Mouse (Mus musculus): ENCODE results near the gene Olfr403. TPM values are rescaled to one million over a fixed set of nuclear protein-coding genes. Genes with fewer than 3 reads are reported as not detected.

Gene Olfr403
- total and polyA plus RNA-seq, 3 experiments: 0.55 TPM; not detected in 2

GRCm38 (mm10) chr11:74183745-74184144 lies 2.3 kb upstream of the Olfr403 start:
- ATAC-seq (ENCODE audit: extremely low read depth, insufficient number of reproducible peaks, low FRiP score, poor library complexity, severe bottlenecking): no peak
- Histone ChIP-seq H3K36me3 (replicated peaks) (no peaks in the 10 kb centered on the region), H3K4me3 (ENCODE audit: low read depth, low read length) (no peak overlapping the region), H3K4me1 (ENCODE audit: insufficient read depth, low read depth, low read length) (no peaks in the 10 kb centered on the region), H3K27me3 (ENCODE audit: insufficient read depth, low read length) (no peaks in the 10 kb centered on the region), H3K9me3 (replicated peaks) (no peaks in the 10 kb centered on the region)
- no peak for TF ChIP-seq POLR2AphosphoS5 (IDR thresholded peaks at IDR 0.05; ENCODE audit: insufficient replicate concordance, low read depth, low read length)
- no peak for TF ChIP-seq TAL1 (conservative IDR thresholded peaks at IDR 0.05; ENCODE audit: low read depth, low read length)
- no peak for TF ChIP-seq GATA2 (IDR thresholded peaks at IDR 0.05; ENCODE audit: borderline replicate concordance, low read depth, low read length)
- TF ChIP-seq CTCF (IDR thresholded peaks at IDR 0.05; ENCODE audit: low read depth, low read length): no peak
- TF ChIP-seq GATA1 (IDR thresholded peaks at IDR 0.05; ENCODE audit: borderline replicate concordance, low read length): no peak
- no peak for DNase-seq (ENCODE audit: low spot score)

- H3K4me3 ChIP-seq (ENCODE audit: low read depth, low read length): no peak within 1 kb of the TSS
- H3K27me3 ChIP-seq (ENCODE audit: insufficient read depth, low read length): no peaks in the 10 kb centered on the region
- no peaks in the 10 kb centered on the region for H3K4me1 ChIP-seq (ENCODE audit: insufficient read depth, low read depth, low read length)
- H3K36me3 ChIP-seq (replicated peaks): no peaks in the 10 kb centered on the region
- ATAC-seq (ENCODE audit: extremely low read depth, insufficient number of reproducible peaks, low FRiP score, poor library complexity, severe bottlenecking) (no peak), DNase-seq (ENCODE audit: low spot score) (no peak)
- no peaks in the 10 kb centered on the region for H3K9me3 ChIP-seq (replicated peaks)
- no peak for TF ChIP-seq GATA2 (IDR thresholded peaks at IDR 0.05; ENCODE audit: borderline replicate concordance, low read depth, low read length)
- TF ChIP-seq TAL1 (conservative IDR thresholded peaks at IDR 0.05; ENCODE audit: low read depth, low read length): no peak
- TF ChIP-seq POLR2AphosphoS5 (IDR thresholded peaks at IDR 0.05; ENCODE audit: insufficient replicate concordance, low read depth, low read length): no peak
- no peak for TF ChIP-seq GATA1 (IDR thresholded peaks at IDR 0.05; ENCODE audit: borderline replicate concordance, low read length)
- no peak for TF ChIP-seq CTCF (IDR thresholded peaks at IDR 0.05; ENCODE audit: low read depth, low read length)
Measured at GRCm38 (mm10) chr11:74211279-74211678, 25.2 kb downstream of the Olfr403 start, which contains the start of gene Olfr43. Olfr43 (minus strand) TSS chr11:74211379.

DNA sequence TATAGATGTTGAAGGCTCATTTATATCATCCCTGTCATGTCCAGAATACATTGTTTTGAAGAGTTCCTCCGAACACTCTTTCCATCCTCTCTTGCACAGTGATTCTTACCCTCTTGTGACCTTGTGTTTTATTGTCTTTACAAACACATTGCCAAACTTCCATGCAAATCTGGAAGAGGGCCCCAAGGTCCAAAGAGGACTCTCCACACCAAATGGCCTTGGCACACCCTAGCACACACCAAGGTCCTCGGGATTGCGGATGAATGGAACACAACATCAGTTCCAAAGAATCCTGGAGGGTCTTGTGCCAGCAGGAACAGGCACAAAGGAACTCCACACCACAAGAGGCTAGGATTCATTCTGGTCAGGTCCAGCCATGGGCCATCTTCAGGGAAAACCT lies 55.2 kb downstream of the Olfr403 start:
- ATAC-seq (ENCODE audit: extremely low read depth, insufficient number of reproducible peaks, low FRiP score, poor library complexity, severe bottlenecking): no peak
- TF ChIP-seq CTCF (IDR thresholded peaks at IDR 0.05; ENCODE audit: low read depth, low read length) (no peak), POLR2AphosphoS5 (IDR thresholded peaks at IDR 0.05; ENCODE audit: insufficient replicate concordance, low read depth, low read length) (no peak), GATA1 (IDR thresholded peaks at IDR 0.05; ENCODE audit: borderline replicate concordance, low read length) (no peak), TAL1 (conservative IDR thresholded peaks at IDR 0.05; ENCODE audit: low read depth, low read length) (no peak), GATA2 (IDR thresholded peaks at IDR 0.05; ENCODE audit: borderline replicate concordance, low read depth, low read length) (no peak)
- no peak for DNase-seq (ENCODE audit: low spot score)
- no peaks in the 10 kb centered on the region for H3K4me1 ChIP-seq (ENCODE audit: insufficient read depth, low read depth, low read length)
- no peak overlapping the region for H3K4me3 ChIP-seq (ENCODE audit: low read depth, low read length)
- no peaks in the 10 kb centered on the region for H3K36me3 ChIP-seq (replicated peaks)
- no peaks in the 10 kb centered on the region for H3K9me3 ChIP-seq (replicated peaks)
- no peaks in the 10 kb centered on the region for H3K27me3 ChIP-seq (ENCODE audit: insufficient read depth, low read length)

Other genes starting within 250 kb of the Olfr403 start
- gene Olfr23, start 249.6 kb upstream of the Olfr403 start, total RNA-seq (2014; fragmentation: Nextera tagmentation): not detected in 2 replicates
- 0.35 TPM in 1 of 2 replicates, not detected in the other for gene Olfr23, start 249.6 kb upstream of the Olfr403 start, total RNA-seq (2017)
- not detected in 2 replicates for gene Olfr23, start 249.6 kb upstream of the Olfr403 start, polyA plus RNA-seq (2012)
- gene Olfr397, start 225.4 kb upstream of the Olfr403 start, total RNA-seq (2014; fragmentation: Nextera tagmentation): not detected in 2 replicates
- 0.05 and 0.12 TPM in 2 replicates for gene Olfr397, start 225.4 kb upstream of the Olfr403 start, total RNA-seq (2017)
- not detected in 2 replicates for gene Olfr397, start 225.4 kb upstream of the Olfr403 start, polyA plus RNA-seq (2012)
- gene Olfr398, start 195.8 kb upstream of the Olfr403 start, total RNA-seq (2014; fragmentation: Nextera tagmentation): not detected in 2 replicates
- gene Olfr398, start 195.8 kb upstream of the Olfr403 start, total RNA-seq (2017): under 0.01 and 0.22 TPM in 2 replicates
- not detected in 2 replicates for gene Olfr398, start 195.8 kb upstream of the Olfr403 start, polyA plus RNA-seq (2012)
- gene Olfr139, start 129.7 kb upstream of the Olfr403 start, total RNA-seq (2014; fragmentation: Nextera tagmentation): not detected in 2 replicates
- gene Olfr139, start 129.7 kb upstream of the Olfr403 start, total RNA-seq (2017): 0.16 and 0.23 TPM in 2 replicates
- gene Olfr139, start 129.7 kb upstream of the Olfr403 start, polyA plus RNA-seq (2012): not detected in 2 replicates
- not detected in 2 replicates for gene Olfr399, start 129.6 kb upstream of the Olfr403 start, total RNA-seq (2014; fragmentation: Nextera tagmentation)
- gene Olfr399, start 129.6 kb upstream of the Olfr403 start, total RNA-seq (2017): 0.05 TPM in 1 of 2 replicates, not detected in the other
- gene Olfr399, start 129.6 kb upstream of the Olfr403 start, polyA plus RNA-seq (2012): not detected in 2 replicates
- not detected in 2 replicates for gene Zfp616, start 116.3 kb upstream of the Olfr403 start, total RNA-seq (2014; fragmentation: Nextera tagmentation)
- 0.05 and 0.12 TPM in 2 replicates for gene Zfp616, start 116.3 kb upstream of the Olfr403 start, total RNA-seq (2017)
- gene Zfp616, start 116.3 kb upstream of the Olfr403 start, polyA plus RNA-seq (2012): not detected in 2 replicates
- not detected in 2 replicates for gene Olfr401, start 72.5 kb upstream of the Olfr403 start, total RNA-seq (2014; fragmentation: Nextera tagmentation)
- 0.06 TPM in 1 of 2 replicates, not detected in the other for gene Olfr401, start 72.5 kb upstream of the Olfr403 start, total RNA-seq (2017)
- not detected in 2 replicates for gene Olfr401, start 72.5 kb upstream of the Olfr403 start, polyA plus RNA-seq (2012)
- not detected in 2 replicates for gene Olfr402, start 32.7 kb upstream of the Olfr403 start, total RNA-seq (2014; fragmentation: Nextera tagmentation)
- 0.11 TPM in 1 of 2 replicates, not detected in the other for gene Olfr402, start 32.7 kb upstream of the Olfr403 start, total RNA-seq (2017)
- gene Olfr402, start 32.7 kb upstream of the Olfr403 start, polyA plus RNA-seq (2012): not detected in 2 replicates
- gene Olfr43, start 25.1 kb downstream of the Olfr403 start, total RNA-seq (2014; fragmentation: Nextera tagmentation): not detected in 2 replicates
- 0.05 TPM in 1 of 2 replicates, not detected in the other for gene Olfr43, start 25.1 kb downstream of the Olfr403 start, total RNA-seq (2017)
- gene Olfr43, start 25.1 kb downstream of the Olfr403 start, polyA plus RNA-seq (2012): not detected in 2 replicates
- gene Olfr406, start 73.6 kb downstream of the Olfr403 start, total RNA-seq (2014; fragmentation: Nextera tagmentation): not detected in 2 replicates
- gene Olfr406, start 73.6 kb downstream of the Olfr403 start, total RNA-seq (2017): not detected in 2 replicates
- not detected in 2 replicates for gene Olfr406, start 73.6 kb downstream of the Olfr403 start, polyA plus RNA-seq (2012)
- not detected in 2 replicates for gene Olfr59, start 97.5 kb downstream of the Olfr403 start, total RNA-seq (2014; fragmentation: Nextera tagmentation)
- gene Olfr59, start 97.5 kb downstream of the Olfr403 start, total RNA-seq (2017): 0.11 TPM in 1 of 2 replicates, not detected in the other
- not detected in 2 replicates for gene Olfr59, start 97.5 kb downstream of the Olfr403 start, polyA plus RNA-seq (2012)
- not detected in 2 replicates for gene Olfr410, start 151.8 kb downstream of the Olfr403 start, total RNA-seq (2014; fragmentation: Nextera tagmentation)
- gene Olfr410, start 151.8 kb downstream of the Olfr403 start, total RNA-seq (2017): under 0.01 and 0.11 TPM in 2 replicates
- gene Olfr410, start 151.8 kb downstream of the Olfr403 start, polyA plus RNA-seq (2012): not detected in 2 replicates
- not detected in 2 replicates for gene Olfr411, start 166.4 kb downstream of the Olfr403 start, total RNA-seq (2014; fragmentation: Nextera tagmentation)
- gene Olfr411, start 166.4 kb downstream of the Olfr403 start, total RNA-seq (2017): 0.22 TPM in 1 of 2 replicates, not detected in the other
- not detected in 2 replicates for gene Olfr411, start 166.4 kb downstream of the Olfr403 start, polyA plus RNA-seq (2012)
- gene Olfr412, start 175.8 kb downstream of the Olfr403 start, total RNA-seq (2014; fragmentation: Nextera tagmentation): not detected in 2 replicates
- 0.12 and 0.22 TPM in 2 replicates for gene Olfr412, start 175.8 kb downstream of the Olfr403 start, total RNA-seq (2017)
- not detected in 2 replicates for gene Olfr412, start 175.8 kb downstream of the Olfr403 start, polyA plus RNA-seq (2012)